Mouse (Mus musculus) effector memory CD4-positive, alpha-beta T cell, adult 5 months (primary cell): ENCODE data around the gene Rasgrf2. TPM values are rescaled to one million over a fixed set of nuclear protein-coding genes. Genes with fewer than 3 reads are reported as not detected.

Experiments used
- polyA plus RNA-seq: library from polyadenylated mRNA; unstranded; fragments of 100-300 nt; shearing (Covaris generic); gene quantifications from one replicate; pipeline ENCODE4 v1.2.1, GENCODE M21; 2017

The Rasgrf2 gene
- 1.5 TPM for polyA plus RNA-seq

DNA sequence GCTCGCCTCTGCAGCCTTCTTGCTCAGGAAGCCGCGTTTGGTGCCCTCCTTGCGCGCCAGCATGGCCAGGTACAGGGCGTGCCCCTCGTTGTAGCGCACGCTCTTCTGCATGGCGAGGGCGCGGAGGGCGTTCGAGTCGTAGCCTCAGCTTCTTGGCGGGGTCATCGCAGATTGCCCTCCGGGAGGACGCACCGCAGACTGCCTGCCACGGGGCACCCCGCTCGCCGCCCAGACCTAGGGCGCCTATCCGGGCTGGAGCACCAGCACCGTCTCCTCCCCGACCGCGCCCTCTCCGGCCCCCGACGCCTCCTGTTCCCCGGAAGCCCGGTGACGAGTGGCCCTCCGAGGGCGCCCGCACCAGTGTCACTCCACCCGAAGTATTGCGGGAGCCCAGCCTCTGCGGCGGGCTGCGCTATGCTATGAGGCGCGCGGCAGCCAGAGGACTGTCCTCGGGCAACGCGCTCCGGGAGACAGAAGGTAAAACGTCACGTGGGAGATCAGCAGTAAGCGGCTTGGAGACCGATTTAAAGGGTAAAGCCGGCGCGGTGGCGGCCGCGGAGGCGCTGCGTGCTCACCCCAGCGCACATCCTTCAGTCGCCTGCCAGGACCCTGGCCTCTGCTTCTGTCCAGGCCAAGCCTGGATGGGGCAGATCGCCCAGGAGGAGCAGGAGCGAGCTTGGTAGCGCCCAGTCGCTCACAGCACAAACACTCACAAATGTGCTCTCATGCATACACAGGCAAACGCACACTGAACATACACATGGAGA, at the start of gene Rasgrf2:
TSS of gene Rasgrf2 (minus strand) at position 273 of the 767 bp plus-strand sequence.

DNA sequence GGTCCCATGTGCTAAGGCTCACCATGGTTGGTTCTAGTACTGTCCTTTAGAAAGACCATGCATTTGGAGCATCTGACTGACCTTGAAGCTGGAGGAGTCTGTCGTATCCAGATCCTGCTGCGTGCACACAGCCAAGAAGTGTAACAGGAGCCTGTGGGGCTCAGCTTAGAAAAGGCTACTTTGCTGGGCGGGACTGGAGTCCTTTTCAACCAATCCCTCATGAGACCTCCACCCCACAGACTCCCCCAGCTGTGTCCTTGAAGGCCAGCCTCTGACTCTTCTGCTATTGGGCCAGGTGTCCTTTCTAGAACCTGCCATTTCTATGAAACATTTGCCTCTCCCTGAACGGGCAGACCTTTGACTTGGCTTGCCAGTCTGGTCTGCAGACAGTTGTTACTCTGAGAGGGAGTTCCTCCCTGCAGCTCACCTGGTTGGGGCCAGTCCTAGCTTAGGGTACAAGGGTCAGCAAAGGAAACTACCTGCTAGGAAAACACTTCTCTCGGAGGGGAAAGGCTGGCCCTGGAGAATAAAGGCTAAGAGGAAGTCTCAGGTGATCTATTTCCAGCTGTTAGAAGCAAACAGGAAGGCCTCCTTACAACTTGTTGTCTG, 254.6 kb downstream of the Rasgrf2 start, which contains the start of gene Ckmt2:
TSS of gene Ckmt2 (minus strand) at position 145 of the 609 bp plus-strand sequence.

Other genes starting within 250 kb of the Rasgrf2 start
- 0.40 TPM for gene Gm20379, start 174.3 kb upstream of the Rasgrf2 start, polyA plus RNA-seq
- gene Dhfr, start 223.1 kb upstream of the Rasgrf2 start, polyA plus RNA-seq = 1.3 TPM
- 30.8 TPM for gene Msh3, start 223.3 kb upstream of the Rasgrf2 start, polyA plus RNA-seq